Mouse (Mus musculus): ENCODE results near the gene Pfn2.
"Not testable (repeated sequence)": the region's sequence is repeated elsewhere in the genome, so short reads cannot be mapped to it uniquely, and the experiment has no call there.

Pfn2 gene

GRCm38 (mm10) chr3:57847760-57848185 is at the start of gene Pfn2:
Gene Pfn2 (minus strand): TSS chr3:57848079.
- DNase-seq, result peak; percentile 50 to 83

GRCm38 (mm10) chr3:57882945-57883344 is 35.1 kb upstream of the Pfn2 start:
- DNase-seq, result no peak

- peak; percentile 56 to 81 for DNase-seq
Measured at GRCm38 (mm10) chr3:57846912-57847759, 743 bp downstream of the Pfn2 start.

- no peak for DNase-seq
Measured at GRCm38 (mm10) chr3:57846662-57846911, 1.3 kb downstream of the Pfn2 start.

- peak; percentile 11 to 37 for DNase-seq
Measured at GRCm38 (mm10) chr3:57845786-57846661, 1.9 kb downstream of the Pfn2 start.

GRCm38 (mm10) chr3:57843775-57844174 is 4.1 kb downstream of the Pfn2 start:
- DNase-seq, result no peak

GRCm38 (mm10) chr3:57836911-57837310 is 11.0 kb downstream of the Pfn2 start:
- no peak for DNase-seq

GRCm38 (mm10) chr3:57833585-57833984 is 14.3 kb downstream of the Pfn2 start:
- no peak for DNase-seq

GRCm38 (mm10) chr3:57825866-57826265 is 22.0 kb downstream of the Pfn2 start:
- no peak for DNase-seq

- no peak for DNase-seq
Measured at GRCm38 (mm10) chr3:57815447-57815846, 32.4 kb downstream of the Pfn2 start.

GRCm38 (mm10) chr3:57795071-57795470 is 52.8 kb downstream of the Pfn2 start:
- not testable (repeated sequence) for DNase-seq
